ENCODE assay signal across 8 mouse cellular contexts in genomic region chr5:137600281-137600618, GRCm38 (mm10). TPM values are rescaled to one million over a fixed set of nuclear protein-coding genes. Genes with fewer than 3 reads are reported as not detected.
DNase-seq lines count a peak whose midpoint lies in the region; ATAC-seq and TF ChIP-seq lines count a peak whose summit lies in the region.

No protein-coding gene starts in this region.

- ATAC-seq in liver, embryonic 14.5 days (ENCODE audit: insufficient read depth), result peak; percentile 42

- no peak for TF ChIP-seq EP300 in liver, embryonic 14.5 days (IDR thresholded peaks at IDR 0.05; ENCODE audit: low read depth)

- intact Hi-C loops in left cerebral cortex, postnatal 36 days (cut with DNase I), result loop anchor here (5.0 kb wide), 2 partner anchors 52 to 68 kb away; partner anchors contain the start of genes Epo and Gnb2

- no peak for TF ChIP-seq POLR2A in cerebellum, adult 2 months (IDR thresholded peaks at IDR 0.05; ENCODE audit: borderline replicate concordance, insufficient read depth, low read length)
- no peak for TF ChIP-seq POLR2A in testis, adult 2 months (IDR thresholded peaks at IDR 0.05; ENCODE audit: control insufficient read depth, low read depth, low read length)

- no peak for TF ChIP-seq CTCF in cerebellum, adult 2 months (IDR thresholded peaks at IDR 0.05; ENCODE audit: borderline replicate concordance, insufficient read depth, low read depth, low read length)
- TF ChIP-seq CTCF in testis, adult 2 months (IDR thresholded peaks at IDR 0.05; ENCODE audit: control insufficient read depth, insufficient read depth, insufficient replicate concordance, low read depth, low read length), result no peak
- TF ChIP-seq CTCF in liver, embryonic 14.5 days (IDR thresholded peaks at IDR 0.05; ENCODE audit: low read depth), result 0 out of 2 replicates have a peak, but pooled peaks have one; percentile 4

- peak overlapping the region; percentile 89 for H3K9ac ChIP-seq in liver, embryonic 14.5 days (replicated peaks)

- peak overlapping the region; percentile 99 for H3K4me2 ChIP-seq in liver, embryonic 14.5 days (ENCODE audit: low read depth)

- no peak for DNase-seq in cerebellum, adult 2 months
- DNase-seq in cerebellum, postnatal 4 days (ENCODE audit: low spot score in 2 of 2), result no peak
- no peak for DNase-seq in testis, postnatal 14 days (ENCODE audit: low spot score)
- no peak for DNase-seq in liver, embryonic 14.5 days (ENCODE audit: low read depth in 3 of 3, low spot score in 3 of 3)
- peak; percentile 59 for DNase-seq in testis, postnatal 10 days (ENCODE audit: low spot score)
- DNase-seq in left cerebral cortex, postnatal 36 days (ENCODE audit: low spot score in 2 of 2), result no peak
- no peak for DNase-seq in embryo, embryonic 11 days

- no peaks in the 10 kb centered on the region for H3K9me3 ChIP-seq in liver, embryonic 14.5 days (ENCODE audit: control insufficient read depth, low read length)

- H3K27ac ChIP-seq in cerebellum, adult 2 months (ENCODE audit: insufficient read depth, low read length), result peak overlapping the region; percentile 51; the same call in 1 of the 2 replicates
- peak overlapping the region; percentile 99; the same call in 1 of the 2 replicates for H3K27ac ChIP-seq in testis, adult 2 months (ENCODE audit: control insufficient read depth, insufficient read depth, low read depth, low read length)
- peak overlapping the region; percentile 59 for H3K27ac ChIP-seq in liver, embryonic 14.5 days

- no peaks in the 10 kb centered on the region for H3K36me3 ChIP-seq in testis, adult 2 months (ENCODE audit: control insufficient read depth, insufficient read depth, low read length)
- H3K36me3 ChIP-seq in liver, embryonic 14.5 days (replicated peaks; ENCODE audit: control insufficient read depth, insufficient read depth, low read depth), result no peaks in the 10 kb centered on the region

- peaks cover 9% of the 10 kb centered on the region for H3K4me1 ChIP-seq in cerebellum, adult 2 months (ENCODE audit: control insufficient read depth, insufficient read depth, low read length)
- peaks cover 15% of the 10 kb centered on the region for H3K4me1 ChIP-seq in testis, adult 2 months (ENCODE audit: control insufficient read depth, insufficient read depth, low read length)
- peaks cover 27 to 42% of the 10 kb centered on the region in 2 experiments for H3K4me1 ChIP-seq in liver, embryonic 14.5 days (replicated peaks; ENCODE audit: control insufficient read depth in 2 of 2, insufficient read depth in 2 of 2, low read length in 1 of 2)

- H3K27me3 ChIP-seq in cerebellum, adult 2 months (ENCODE audit: control insufficient read depth, insufficient read depth, low read length), result no peaks in the 10 kb centered on the region
- H3K27me3 ChIP-seq in testis, adult 2 months (ENCODE audit: control insufficient read depth, insufficient read depth, low read length), result no peaks in the 10 kb centered on the region
- H3K27me3 ChIP-seq in liver, embryonic 14.5 days (ENCODE audit: control insufficient read depth, insufficient read depth, low read length), result no peaks in the 10 kb centered on the region

- under 1% methylated on average over 19 of the region's 19 CpGs for WGBS in cerebellum, adult 2 months
- WGBS in liver, embryonic 14.5 days (ENCODE audit: insufficient replicate concordance), result 1% methylated on average over 19 of the region's 19 CpGs

- peak overlapping the region; percentile 99 for H3K4me3 ChIP-seq in cerebellum, adult 2 months (replicated peaks; ENCODE audit: insufficient read depth, low read depth, low read length)
- H3K4me3 ChIP-seq in testis, adult 2 months (ENCODE audit: control insufficient read depth, low read depth, low read length), result peak overlapping the region; percentile 96
- peak overlapping the region; percentile 80 to 100 for H3K4me3 ChIP-seq in liver, embryonic 14.5 days (ENCODE audit: insufficient read depth in 1 of 2, low read depth in 2 of 2, low read length in 2 of 2)

RNA-seq across cellular contexts. Expression of gene Mospd3, which starts 0.6 kb away (rescaled TPM):
- 56.0 and 61.7 TPM in 2 replicates for polyA plus RNA-seq in cerebellum, adult 2 months (2012; rRNA removed)
- polyA plus RNA-seq in testis, adult 2 months (2012; rRNA removed), result 43.0 and 45.2 TPM in 2 replicates
- polyA plus RNA-seq in liver, embryonic 14.5 days (2012; rRNA removed), result 34.9 and 45.5 TPM in 2 replicates
- polyA plus RNA-seq in liver, embryonic 14.5 days (2014; fragmentation: Nextera tagmentation; extraction: Ambion mirVana), result 33.8 and 38.4 TPM in 2 replicates
- total RNA-seq in left cerebral cortex, postnatal 36 days (2021), result 10 to 100 TPM; 19.4 to 26.4 TPM

RNA-seq across cellular contexts. Expression of gene Pcolce, which starts 13.3 kb away (rescaled TPM):
- 11.3 and 15.1 TPM in 2 replicates for polyA plus RNA-seq in cerebellum, adult 2 months (2012; rRNA removed)
- 98.5 and 102 TPM in 2 replicates for polyA plus RNA-seq in testis, adult 2 months (2012; rRNA removed)
- polyA plus RNA-seq in liver, embryonic 14.5 days (2012; rRNA removed), result 11.7 and 12.2 TPM in 2 replicates
- polyA plus RNA-seq in liver, embryonic 14.5 days (2014; fragmentation: Nextera tagmentation; extraction: Ambion mirVana), result 11.6 and 12.8 TPM in 2 replicates
- 10 to 100 TPM in 1 of 2 experiments, 1 to 10 TPM in 1; 8.6 to 14.9 TPM for total RNA-seq in left cerebral cortex, postnatal 36 days (2021)

RNA-seq across cellular contexts. Expression of gene Fbxo24, which starts 28.6 kb away (rescaled TPM):
- 0.25 and 0.31 TPM in 2 replicates for polyA plus RNA-seq in cerebellum, adult 2 months (2012; rRNA removed)
- 175 and 181 TPM in 2 replicates for polyA plus RNA-seq in testis, adult 2 months (2012; rRNA removed)
- 0.02 and 0.04 TPM in 2 replicates for polyA plus RNA-seq in liver, embryonic 14.5 days (2012; rRNA removed)
- polyA plus RNA-seq in liver, embryonic 14.5 days (2014; fragmentation: Nextera tagmentation; extraction: Ambion mirVana), result 0.05 TPM in 1 of 2 replicates, not detected in the other
- under 1 TPM; 0.20 to 0.25 TPM for total RNA-seq in left cerebral cortex, postnatal 36 days (2021)

RNA-seq across cellular contexts. Expression of gene Lrch4, which starts 28.7 kb away (rescaled TPM):
- polyA plus RNA-seq in cerebellum, adult 2 months (2012; rRNA removed), result 14.4 and 14.8 TPM in 2 replicates
- 131 and 139 TPM in 2 replicates for polyA plus RNA-seq in testis, adult 2 months (2012; rRNA removed)
- 13.9 and 16.1 TPM in 2 replicates for polyA plus RNA-seq in liver, embryonic 14.5 days (2012; rRNA removed)
- 21.7 and 23.6 TPM in 2 replicates for polyA plus RNA-seq in liver, embryonic 14.5 days (2014; fragmentation: Nextera tagmentation; extraction: Ambion mirVana)
- total RNA-seq in left cerebral cortex, postnatal 36 days (2021), result 10 to 100 TPM; 11.3 to 19.4 TPM

RNA-seq across cellular contexts. Expression of gene Gm20605, which starts 28.7 kb away (rescaled TPM):
- 8.1 and 9.9 TPM in 2 replicates for polyA plus RNA-seq in cerebellum, adult 2 months (2012; rRNA removed)
- polyA plus RNA-seq in testis, adult 2 months (2012; rRNA removed), result 15.0 and 15.6 TPM in 2 replicates
- polyA plus RNA-seq in liver, embryonic 14.5 days (2012; rRNA removed), result 5.5 and 6.0 TPM in 2 replicates
- polyA plus RNA-seq in liver, embryonic 14.5 days (2014; fragmentation: Nextera tagmentation; extraction: Ambion mirVana), result 3.2 and 3.9 TPM in 2 replicates
- total RNA-seq in left cerebral cortex, postnatal 36 days (2021), result 10 to 100 TPM in 1 of 2 experiments, 1 to 10 TPM in 1; 5.5 to 11.7 TPM

Comparison
In these comparisons a context has a peak if more than half of its experiments do, and no peak if none do; other contexts are left out.
1. RNA of gene Fbxo24, which starts 28.6 kb away (polyA plus RNA-seq): 175 to 181 TPM in testis, adult 2 months; 0.25 to 0.31 TPM in cerebellum, adult 2 months and 0.02 to 0.05 TPM in liver, embryonic 14.5 days; every median in the first group is over 100 times any median in the second.
2. Peak in every context shown above with its lines, with median percentiles within 50 percentile points of each other: H3K27ac ChIP-seq and H3K4me3 ChIP-seq.